In the genomic region with DNA sequence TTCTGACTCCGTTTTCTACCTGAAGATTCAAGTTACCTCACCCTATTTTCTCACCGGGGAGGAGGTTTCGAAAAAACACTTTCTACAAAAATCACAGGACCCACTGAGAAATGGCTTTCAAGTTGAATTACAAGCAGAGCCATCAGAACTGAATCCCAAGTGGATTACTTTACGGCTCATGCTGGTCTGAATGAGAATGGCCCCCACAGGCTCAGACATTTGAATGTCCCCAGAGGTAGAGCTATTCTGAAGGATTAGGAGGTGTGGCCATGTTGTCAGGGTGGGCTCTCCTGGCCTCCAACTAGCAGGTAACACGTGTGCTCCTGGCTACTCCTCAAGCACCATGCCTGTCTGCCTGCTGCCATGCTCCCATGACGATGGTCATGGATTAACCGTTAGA, we compare ENCODE assay signal across 25 mouse cellular contexts.
"Had no signal": no experiment of that assay in that cellular context is flagged by ENCODE, and none has a peak within 500 bp of the region (broad histone marks: within the 10 kb centered on the region; RNA-seq: fewer than 3 reads in every experiment).

No protein-coding gene starts in this region.

- H3K4me3 ChIP-seq: heart, adult 2 months; hindbrain, embryonic 10.5 days; hindbrain, embryonic 12.5 days; layer of hippocampus, adult 2 months; left cerebral cortex, adult 2 months; limb, embryonic 10.5 days; limb, embryonic 12.5 days; liver, embryonic 13.5 days had no signal

- H3K9ac ChIP-seq: hindbrain, embryonic 12.5 days; hindbrain, embryonic 14.5 days; limb, embryonic 12.5 days; liver, embryonic 13.5 days had no signal

- H3K27me3 ChIP-seq: hindbrain, embryonic 12.5 days; limb, embryonic 12.5 days; liver, embryonic 13.5 days had no signal

- H3K4me2 ChIP-seq: heart, embryonic 11.5 days; hindbrain, embryonic 12.5 days; hindbrain, embryonic 14.5 days; limb, embryonic 12.5 days; liver, embryonic 11.5 days; liver, embryonic 13.5 days had no signal

- DNase-seq: gastrocnemius, postnatal 14 days; gastrocnemius, postnatal 36 days; heart, adult 11 months; heart, adult 2 months; heart, postnatal 10 days; heart, postnatal 4 days; kidney, adult 18-20 months; kidney, adult 8-10 months; kidney, postnatal 10 days; kidney, postnatal 25 days; kidney, postnatal 4 days; liver; liver, embryonic 13.5 days had no signal

- ATAC-seq: hindbrain, embryonic 16.5 days; inflammation-experienced regulatory T-cells, adult 6 months; intestine, embryonic 16.5 days had no signal

- H3K9me3 ChIP-seq: hindbrain, embryonic 10.5 days; hindbrain, embryonic 12.5 days; limb, embryonic 10.5 days; limb, embryonic 12.5 days; liver, embryonic 13.5 days had no signal

- H3K27ac ChIP-seq: heart, adult 2 months; hindbrain, embryonic 10.5 days; hindbrain, embryonic 12.5 days; hindbrain, embryonic 14.5 days; layer of hippocampus, adult 2 months; left cerebral cortex, adult 2 months; limb, embryonic 10.5 days; limb, embryonic 12.5 days; liver, embryonic 13.5 days had no signal

- H3K4me1 ChIP-seq: hindbrain, embryonic 10.5 days; hindbrain, embryonic 12.5 days; limb, embryonic 10.5 days had no signal
